Mouse (Mus musculus): ENCODE measurements around the gene Acvr1c.

Gene Acvr1c

GRCm38 (mm10) chr2:58282259-58282910, 75.3 kb downstream of the Acvr1c start:
- DNase-seq (ENCODE audit: low spot score), result no peak

- DNase-seq (ENCODE audit: low spot score), result no peak
These were observed 76.6 kb downstream of the Acvr1c start for GRCm38 (mm10) chr2:58281046-58281445.

DNA sequence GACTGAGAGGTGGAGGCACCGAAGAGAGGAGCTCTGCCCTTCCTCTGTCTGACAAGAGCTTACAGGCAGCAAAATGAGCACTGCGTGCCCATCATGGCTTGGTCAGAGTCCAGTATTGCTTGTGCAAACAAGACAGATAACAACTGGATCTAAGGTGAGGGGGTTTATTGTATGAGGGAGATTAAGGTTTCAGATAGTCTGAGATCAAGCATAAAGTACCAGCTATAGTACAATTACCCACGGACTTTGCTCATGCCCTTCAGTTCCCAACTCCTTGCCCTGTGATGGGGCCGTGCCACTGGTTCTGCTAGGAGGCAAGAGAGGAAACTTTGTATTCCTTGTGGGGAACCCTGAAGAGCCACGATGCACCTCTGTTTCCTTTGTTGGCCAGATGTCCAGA, 78.5 kb downstream of the Acvr1c start:
- no peak for DNase-seq (ENCODE audit: low spot score)

DNA sequence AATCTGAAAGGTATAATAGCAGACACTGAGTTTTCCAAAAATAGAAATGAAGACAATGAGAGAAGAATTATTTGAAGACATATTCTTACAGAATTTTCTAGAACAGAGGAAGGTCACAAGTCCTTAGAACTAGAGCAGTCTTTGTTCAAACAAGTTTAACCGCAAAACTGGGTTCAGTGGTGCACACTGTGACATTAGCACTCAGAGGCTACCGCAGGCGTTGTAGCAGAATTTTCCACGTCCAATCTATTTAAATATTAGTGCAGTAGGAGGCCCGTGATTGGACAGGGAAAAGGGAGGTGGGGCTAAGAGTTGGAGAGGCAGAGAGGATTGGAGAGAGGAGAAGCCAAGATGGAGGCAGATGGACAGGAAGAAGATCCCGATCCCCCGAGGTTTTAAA, 81.2 kb downstream of the Acvr1c start:
- no peak for DNase-seq (ENCODE audit: low spot score)

GRCm38 (mm10) chr2:58240639-58241038, 117.1 kb downstream of the Acvr1c start:
- no peak for DNase-seq (ENCODE audit: low spot score)

DNA sequence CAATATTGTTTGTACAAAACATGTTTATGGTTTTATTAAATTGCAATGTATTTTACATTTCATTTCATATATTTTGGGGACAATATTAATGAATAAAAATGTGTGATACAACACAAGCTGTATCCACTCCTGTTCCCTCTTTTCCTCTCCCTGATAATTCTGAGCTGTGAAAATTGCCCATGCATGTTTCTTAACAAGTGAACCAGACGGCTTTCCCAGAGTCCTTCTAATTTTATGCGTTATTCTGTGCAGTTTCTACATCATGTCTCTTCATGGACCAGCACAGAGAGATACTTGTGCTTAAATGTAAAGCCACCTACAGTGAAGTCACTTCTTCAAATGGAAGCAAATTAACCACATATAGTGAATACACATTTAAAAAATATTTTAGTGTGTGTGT, 120.2 kb downstream of the Acvr1c start:
- no peak for DNase-seq (ENCODE audit: low spot score)
